Mouse (Mus musculus) adrenal gland, postnatal 36 days (tissue): Measurements from ENCODE around the gene Gm9945. TPM values are rescaled to one million over a fixed set of nuclear protein-coding genes. Genes with fewer than 3 reads are reported as not detected.

Source experiments
- DNase-seq, 2 experiments: peaks; one replicate each; pipeline ENCODE4 v3.0.0; 2021; ENCODE audit warnings: mixed read lengths in 1 of 2
- total RNA-seq, 2 experiments: library from RNA; stranded (reverse); gene quantifications; 2 replicates each; pipeline ENCODE4 v1.2.3; 2021

Gene Gm9945
- total RNA-seq, 2 experiments from 2014 or later = not detected

GRCm38 (mm10) chr11:53522930-53523329 is 43.0 kb downstream of the Gm9945 start:
- no peak for DNase-seq

GRCm38 (mm10) chr11:53523545-53524405 is 43.8 kb downstream of the Gm9945 start:
- no peak for DNase-seq

- DNase-seq = peak; percentile 37 to 48
Observed at GRCm38 (mm10) chr11:53524905-53525304, 44.9 kb downstream of the Gm9945 start.

GRCm38 (mm10) chr11:53525461-53525860 is 45.5 kb downstream of the Gm9945 start:
- no peak for DNase-seq

- DNase-seq = no peak
Observed at GRCm38 (mm10) chr11:53528397-53529252, 48.7 kb downstream of the Gm9945 start.

GRCm38 (mm10) chr11:53529253-53529557 is 49.2 kb downstream of the Gm9945 start:
- peak; percentile 48 for DNase-seq

- no peak for DNase-seq
Observed at GRCm38 (mm10) chr11:53530001-53530400, 50.0 kb downstream of the Gm9945 start.

Other genes with a start within 250 kb of the Gm9945 start
- gene Hspa4, start 179.7 kb upstream of the Gm9945 start, total RNA-seq = 100 to 1,000 TPM; 172 to 250 TPM
- 10 to 100 TPM; 11.0 to 13.3 TPM for gene Zcchc10, start 155.5 kb upstream of the Gm9945 start, total RNA-seq
- gene Aff4, start 129.3 kb upstream of the Gm9945 start, total RNA-seq = 100 to 1,000 TPM; 157 to 207 TPM
- not detected for gene Leap2, start 57.0 kb upstream of the Gm9945 start, total RNA-seq
- 1,000 to 10,000 TPM; 1,132 to 1,289 TPM for gene Uqcrq, start 49.3 kb upstream of the Gm9945 start, total RNA-seq
- gene Gdf9, start 49.1 kb upstream of the Gm9945 start, total RNA-seq = 1 to 10 TPM; 3.3 to 4.0 TPM
- gene Gm10447, start 23.1 kb upstream of the Gm9945 start, total RNA-seq = under 1 TPM; 0.16 to 0.17 TPM
- 1 to 10 TPM; 2.5 to 6.0 TPM for gene Shroom1, start 23.0 kb upstream of the Gm9945 start, total RNA-seq
- gene Gm9837, start 9.7 kb upstream of the Gm9945 start, total RNA-seq = not detected
- under 1 TPM; 0.20 to 0.30 TPM for gene Sowaha, start 108 bp downstream of the Gm9945 start, total RNA-seq
- 10 to 100 TPM; 35.0 to 42.6 TPM for gene Sept8, start 39.1 kb downstream of the Gm9945 start, total RNA-seq
- gene Kif3a, start 87.2 kb downstream of the Gm9945 start, total RNA-seq = 10 to 100 TPM; 24.1 to 31.1 TPM
- not detected for gene Il4, start 138.5 kb downstream of the Gm9945 start, total RNA-seq
- not detected for gene Il13, start 154.5 kb downstream of the Gm9945 start, total RNA-seq
- 10 to 100 TPM; 12.1 to 17.1 TPM for gene Rad50, start 227.2 kb downstream of the Gm9945 start, total RNA-seq
- gene Il5, start 240.6 kb downstream of the Gm9945 start, total RNA-seq = not detected